Mouse (Mus musculus): Measurements from ENCODE around the gene Aldh6a1. TPM values are rescaled to one million over a fixed set of nuclear protein-coding genes. Genes with fewer than 3 reads are reported as not detected.

Gene Aldh6a1
- 38.6 and 41.4 TPM in 2 replicates for polyA plus RNA-seq (2014; fragmentation: Nextera tagmentation; extraction: Ambion mirVana)

DNA sequence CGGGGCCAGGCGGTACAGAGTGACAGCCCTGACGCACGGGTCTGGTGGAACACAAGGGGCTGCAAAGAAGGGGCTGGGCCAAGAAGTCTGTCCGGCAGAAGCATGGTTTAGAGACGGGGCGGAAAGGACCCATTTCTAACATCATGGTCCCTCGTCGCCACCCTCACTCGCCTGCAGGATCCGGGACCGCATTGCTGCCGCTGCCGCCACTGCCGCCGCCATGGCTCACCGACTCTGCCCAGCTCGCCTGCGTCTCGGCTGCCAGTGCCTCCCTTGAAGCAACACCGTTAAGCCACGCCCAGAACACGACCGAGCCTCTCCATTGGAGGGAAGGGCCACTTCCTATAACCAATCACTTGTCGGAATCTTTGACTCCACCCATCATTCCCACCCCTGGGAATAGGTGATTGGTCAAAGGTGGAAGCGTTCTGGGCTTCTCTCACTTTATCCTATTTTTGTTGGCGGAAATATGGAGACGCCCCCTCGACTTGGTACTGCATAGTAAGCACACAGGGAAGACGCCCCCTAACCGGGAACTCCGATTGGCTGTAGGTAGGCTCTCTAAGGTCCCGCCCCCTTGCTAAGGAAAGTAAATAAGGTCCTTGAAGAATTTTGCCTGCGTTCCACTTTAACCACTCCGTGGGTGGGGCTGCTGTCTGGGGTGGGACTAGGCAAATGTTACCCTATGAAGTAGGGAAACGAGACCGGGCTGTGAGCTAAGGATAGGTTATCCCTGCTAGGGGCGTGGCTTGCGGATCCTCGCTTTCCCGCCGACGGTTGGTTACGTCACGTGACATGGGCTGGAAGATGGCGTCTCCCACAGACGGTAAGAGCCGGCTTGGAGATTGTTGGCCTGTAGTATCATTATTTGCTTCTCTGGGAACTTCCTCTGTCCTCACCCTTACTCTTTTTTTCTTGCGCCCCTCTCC lies at the start of gene Aldh6a1, which contains the start of gene Lin52:
Gene Aldh6a1 (minus strand): TSS at position 287 of the 929 bp plus-strand sequence.
Gene Lin52 (plus strand): TSS at position 705 of the 929 bp plus-strand sequence.
- peak within 1 kb of the TSS; percentile 87 for H3K4me3 ChIP-seq (ENCODE audit: low read depth, low read length)
- WGBS (ENCODE audit: insufficient replicate concordance): under 1% methylated on average over 49 of the region's 49 CpGs
- H3K4me2 ChIP-seq: peak within 1 kb of the TSS; percentile 96
- H3K9ac ChIP-seq (ENCODE audit: low read depth, low read length): peak within 1 kb of the TSS; percentile 79
- H3K9me3 ChIP-seq (replicated peaks; ENCODE audit: control insufficient read depth, low read length): no peaks in the 10 kb centered on the region
- no peaks in the 10 kb centered on the region for H3K27me3 ChIP-seq (ENCODE audit: control insufficient read depth, insufficient read depth, low read length)
- H3K36me3 ChIP-seq (ENCODE audit: control insufficient read depth, insufficient read depth, low read length): no peaks in the 10 kb centered on the region
- peak within 1 kb of the TSS; percentile 75 for H3K27ac ChIP-seq (ENCODE audit: low read depth, low read length)
- peak; percentile 98 for ATAC-seq (replicated peaks; ENCODE audit: insufficient number of reproducible peaks, low FRiP score, low TSS enrichment)
- H3K4me1 ChIP-seq (ENCODE audit: control insufficient read depth, insufficient read depth, low read length): peaks cover 9% of the 10 kb centered on the region; the same call in 1 of the 2 replicates

DNA sequence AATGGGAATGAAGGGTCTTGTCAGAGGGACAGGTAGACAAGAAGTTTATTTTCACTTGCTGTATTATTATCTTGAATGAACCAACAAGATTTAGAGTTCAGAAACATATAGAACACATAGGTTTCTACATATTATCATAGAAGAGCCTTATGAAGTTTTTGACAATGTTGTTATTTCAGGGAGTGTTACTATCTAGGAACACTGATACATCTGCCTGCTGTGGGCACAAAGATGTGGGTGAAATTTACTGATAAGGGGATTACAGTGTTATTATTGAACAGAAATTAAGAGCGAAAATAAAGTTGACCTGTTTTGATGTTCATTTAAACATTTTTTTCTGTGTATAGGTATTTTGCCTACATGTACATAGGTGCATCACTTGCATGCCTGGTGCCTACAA lies 46.0 kb upstream of the Aldh6a1 start:
- Histone ChIP-seq H3K4me3 (ENCODE audit: low read depth, low read length) (no peak overlapping the region), H3K36me3 (ENCODE audit: control insufficient read depth, insufficient read depth, low read length) (no peaks in the 10 kb centered on the region), H3K4me1 (ENCODE audit: control insufficient read depth, insufficient read depth, low read length) (no peaks in the 10 kb centered on the region), H3K27ac (ENCODE audit: low read depth, low read length) (no peak overlapping the region), H3K9ac (ENCODE audit: low read depth, low read length) (no peak overlapping the region), H3K9me3 (replicated peaks; ENCODE audit: control insufficient read depth, low read length) (no peaks in the 10 kb centered on the region), H3K27me3 (ENCODE audit: control insufficient read depth, insufficient read depth, low read length) (no peaks in the 10 kb centered on the region), H3K4me2 (no peak overlapping the region)
- no peak for ATAC-seq (replicated peaks; ENCODE audit: insufficient number of reproducible peaks, low FRiP score, low TSS enrichment)
- WGBS (ENCODE audit: insufficient replicate concordance): 91% methylated on average over 1 of the region's 1 CpGs

DNA sequence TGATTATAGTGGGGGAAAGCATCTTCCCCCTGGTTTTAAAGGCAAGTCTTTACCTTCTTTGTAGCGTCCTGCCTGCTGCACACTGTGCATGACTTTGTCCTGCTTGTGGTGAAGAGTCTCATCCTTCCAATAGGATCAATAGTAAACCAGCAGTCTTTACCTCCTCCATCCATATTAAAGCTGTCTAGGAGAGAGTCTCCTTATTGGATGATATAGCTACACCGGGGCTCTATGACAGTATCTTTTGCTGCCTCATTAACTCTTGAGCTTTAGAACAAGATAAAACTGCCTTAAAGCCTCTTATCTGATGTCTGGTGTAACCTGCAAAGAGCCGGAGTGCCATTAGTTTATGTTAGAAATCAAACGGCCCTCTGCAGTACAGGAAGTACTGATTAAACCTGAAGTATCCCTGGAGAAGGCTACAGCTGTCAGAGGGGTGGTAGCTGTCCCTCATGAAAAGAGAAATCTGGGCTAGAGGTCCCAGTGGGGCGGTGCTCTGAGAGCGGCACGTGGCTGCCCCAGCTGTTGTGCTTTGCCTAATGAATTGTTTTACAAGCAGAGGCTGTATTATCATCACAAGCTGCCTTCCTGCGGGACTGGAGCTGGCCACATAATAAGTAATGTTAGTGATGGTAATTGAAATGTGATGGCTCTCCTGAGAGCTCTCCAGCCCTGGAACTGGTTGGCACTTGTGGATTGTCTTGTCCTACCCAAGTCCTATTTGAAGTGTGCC lies 36.7 kb upstream of the Aldh6a1 start:
- Histone ChIP-seq H3K36me3 (ENCODE audit: control insufficient read depth, insufficient read depth, low read length) (no peaks in the 10 kb centered on the region), H3K9me3 (replicated peaks; ENCODE audit: control insufficient read depth, low read length) (no peaks in the 10 kb centered on the region), H3K27ac (ENCODE audit: low read depth, low read length) (no peak overlapping the region), H3K4me1 (ENCODE audit: control insufficient read depth, insufficient read depth, low read length) (peaks cover 8% of the 10 kb centered on the region), H3K4me2 (no peak overlapping the region), H3K27me3 (ENCODE audit: control insufficient read depth, insufficient read depth, low read length) (no peaks in the 10 kb centered on the region), H3K9ac (ENCODE audit: low read depth, low read length) (no peak overlapping the region), H3K4me3 (ENCODE audit: low read depth, low read length) (no peak overlapping the region)
- 27% methylated on average over 8 of the region's 8 CpGs for WGBS (ENCODE audit: insufficient replicate concordance)
- no peak for ATAC-seq (replicated peaks; ENCODE audit: insufficient number of reproducible peaks, low FRiP score, low TSS enrichment)

DNA sequence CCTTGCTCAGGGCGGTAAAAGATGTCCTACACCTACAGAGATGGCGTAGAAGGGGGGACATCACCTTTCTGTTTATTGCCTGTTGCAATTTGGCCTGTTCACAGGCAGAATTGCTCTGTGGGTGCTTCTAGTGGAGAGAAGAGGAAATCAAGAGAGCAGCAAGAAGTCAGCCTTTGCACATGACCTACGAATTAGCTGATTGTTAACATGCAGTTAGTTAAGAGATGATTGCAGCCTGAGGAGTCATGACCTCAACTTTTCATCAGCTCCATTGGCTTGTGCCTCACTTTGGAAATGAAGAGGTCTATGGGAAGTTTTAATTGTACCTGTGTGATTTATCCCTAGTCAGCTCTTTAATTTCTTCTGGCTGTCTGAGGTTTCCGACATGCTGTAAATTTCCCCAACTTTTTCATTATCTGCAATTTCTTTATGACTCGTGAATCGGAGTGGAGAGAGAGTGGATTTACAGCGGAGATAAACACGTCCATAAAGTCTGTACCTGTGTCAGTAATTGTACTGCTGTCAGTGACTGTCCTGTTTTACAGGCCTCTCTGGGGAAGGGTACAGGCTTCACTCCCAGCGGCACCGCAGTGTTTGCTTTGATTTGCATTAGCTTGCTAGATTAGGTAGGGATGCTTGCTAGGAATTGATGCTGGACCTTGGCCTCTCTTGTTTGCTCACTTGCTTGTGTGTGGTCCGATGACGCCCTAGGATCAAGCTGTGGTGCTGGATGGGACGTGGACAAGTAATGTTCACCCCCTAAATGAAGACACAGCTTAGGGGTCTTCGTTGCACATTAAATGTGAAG lies 32.2 kb upstream of the Aldh6a1 start:
- H3K9ac ChIP-seq (ENCODE audit: low read depth, low read length): no peak overlapping the region
- ATAC-seq (replicated peaks; ENCODE audit: insufficient number of reproducible peaks, low FRiP score, low TSS enrichment): no peak
- WGBS (ENCODE audit: insufficient replicate concordance): 89% methylated on average over 14 of the region's 14 CpGs
- no peak overlapping the region for H3K4me2 ChIP-seq
- no peak overlapping the region for H3K4me3 ChIP-seq (ENCODE audit: low read depth, low read length)
- H3K4me1 ChIP-seq (ENCODE audit: control insufficient read depth, insufficient read depth, low read length): peaks cover 8% of the 10 kb centered on the region
- no peaks in the 10 kb centered on the region for H3K27me3 ChIP-seq (ENCODE audit: control insufficient read depth, insufficient read depth, low read length)
- H3K9me3 ChIP-seq (replicated peaks; ENCODE audit: control insufficient read depth, low read length): no peaks in the 10 kb centered on the region
- H3K36me3 ChIP-seq (ENCODE audit: control insufficient read depth, insufficient read depth, low read length): no peaks in the 10 kb centered on the region
- no peak overlapping the region for H3K27ac ChIP-seq (ENCODE audit: low read depth, low read length)

DNA sequence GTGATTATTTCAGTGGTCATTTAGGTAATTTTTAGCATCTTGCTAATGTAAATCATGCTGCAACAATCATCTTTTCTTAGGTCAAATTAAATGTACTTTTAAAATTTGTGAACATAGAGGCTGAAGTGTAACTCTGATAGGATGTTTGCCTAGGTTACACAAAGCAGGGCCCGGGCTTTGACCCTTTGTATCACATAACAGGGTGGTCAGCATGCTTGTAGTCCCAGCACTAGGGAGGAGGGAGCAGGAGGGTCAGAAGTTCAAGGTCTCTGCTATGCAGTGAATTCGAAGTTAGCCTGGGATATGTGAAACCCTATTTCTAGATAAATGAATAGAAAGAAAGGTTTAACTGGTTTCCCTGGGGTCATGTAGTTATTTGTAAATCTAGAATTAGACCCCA lies 30.4 kb upstream of the Aldh6a1 start:
- Histone ChIP-seq H3K9me3 (replicated peaks; ENCODE audit: control insufficient read depth, low read length) (no peaks in the 10 kb centered on the region), H3K4me1 (ENCODE audit: control insufficient read depth, insufficient read depth, low read length) (no peaks in the 10 kb centered on the region), H3K36me3 (ENCODE audit: control insufficient read depth, insufficient read depth, low read length) (no peaks in the 10 kb centered on the region), H3K27me3 (ENCODE audit: control insufficient read depth, insufficient read depth, low read length) (no peaks in the 10 kb centered on the region), H3K4me3 (ENCODE audit: low read depth, low read length) (no peak overlapping the region), H3K4me2 (no peak overlapping the region), H3K9ac (ENCODE audit: low read depth, low read length) (no peak overlapping the region), H3K27ac (ENCODE audit: low read depth, low read length) (no peak overlapping the region)
- WGBS (ENCODE audit: insufficient replicate concordance): 60% methylated on average over 2 of the region's 2 CpGs
- no peak for ATAC-seq (replicated peaks; ENCODE audit: insufficient number of reproducible peaks, low FRiP score, low TSS enrichment)

DNA sequence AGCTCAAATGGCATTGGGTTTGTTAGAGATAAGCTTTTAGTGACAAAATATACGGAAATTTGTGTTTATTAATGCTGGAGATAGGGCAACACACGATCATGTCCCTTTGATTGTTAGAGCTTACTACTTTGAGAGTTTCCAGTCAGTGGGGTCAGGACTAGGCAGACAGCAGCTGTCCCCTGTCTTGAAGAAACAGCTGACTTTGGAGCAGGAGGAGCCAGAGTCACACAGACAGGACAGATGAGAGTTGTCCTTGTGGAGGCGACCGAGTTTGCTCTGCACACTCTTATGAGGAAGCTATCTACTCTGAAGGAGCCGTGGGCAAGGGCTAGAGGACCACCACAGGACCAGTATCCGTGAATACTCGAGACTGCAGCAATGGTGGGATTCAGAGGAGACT lies 28.1 kb upstream of the Aldh6a1 start:
- no peak for ATAC-seq (replicated peaks; ENCODE audit: insufficient number of reproducible peaks, low FRiP score, low TSS enrichment)
- H3K27ac ChIP-seq (ENCODE audit: low read depth, low read length): no peak overlapping the region
- no peak overlapping the region for H3K9ac ChIP-seq (ENCODE audit: low read depth, low read length)
- H3K4me1 ChIP-seq (ENCODE audit: control insufficient read depth, insufficient read depth, low read length): no peaks in the 10 kb centered on the region
- H3K36me3 ChIP-seq (ENCODE audit: control insufficient read depth, insufficient read depth, low read length): no peaks in the 10 kb centered on the region
- no peak overlapping the region for H3K4me2 ChIP-seq
- WGBS (ENCODE audit: insufficient replicate concordance): 82% methylated on average over 7 of the region's 7 CpGs
- H3K27me3 ChIP-seq (ENCODE audit: control insufficient read depth, insufficient read depth, low read length): no peaks in the 10 kb centered on the region
- no peak overlapping the region for H3K4me3 ChIP-seq (ENCODE audit: low read depth, low read length)
- no peaks in the 10 kb centered on the region for H3K9me3 ChIP-seq (replicated peaks; ENCODE audit: control insufficient read depth, low read length)

DNA sequence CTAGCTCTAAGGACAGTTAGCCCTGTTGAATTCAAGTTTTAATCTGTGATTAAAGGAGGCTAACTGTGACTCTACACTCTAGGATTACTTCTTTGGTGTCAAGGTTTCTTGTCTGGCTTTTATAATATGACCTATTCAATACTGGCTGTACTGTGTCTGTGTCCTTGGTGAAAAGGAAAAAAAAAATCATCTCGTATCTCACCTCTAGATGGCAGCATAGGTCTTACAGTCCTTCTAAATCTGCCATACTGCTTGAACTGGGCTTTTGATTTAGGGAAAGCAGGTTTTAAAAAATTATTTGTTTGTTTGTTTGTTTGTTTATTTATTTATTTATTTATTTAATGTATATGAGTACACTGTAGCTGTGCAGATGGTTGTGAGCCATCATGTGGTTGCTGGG lies 17.9 kb upstream of the Aldh6a1 start:
- ATAC-seq (replicated peaks; ENCODE audit: insufficient number of reproducible peaks, low FRiP score, low TSS enrichment): no peak
- H3K9me3 ChIP-seq (replicated peaks; ENCODE audit: control insufficient read depth, low read length): no peaks in the 10 kb centered on the region
- H3K36me3 ChIP-seq (ENCODE audit: control insufficient read depth, insufficient read depth, low read length): peaks cover 2% of the 10 kb centered on the region; the same call in 1 of the 2 replicates
- WGBS (ENCODE audit: insufficient replicate concordance): 3% methylated on average over 1 of the region's 1 CpGs
- no peak overlapping the region for H3K9ac ChIP-seq (ENCODE audit: low read depth, low read length)
- no peaks in the 10 kb centered on the region for H3K27me3 ChIP-seq (ENCODE audit: control insufficient read depth, insufficient read depth, low read length)
- no peak overlapping the region for H3K4me2 ChIP-seq
- no peak overlapping the region for H3K4me3 ChIP-seq (ENCODE audit: low read depth, low read length)
- H3K4me1 ChIP-seq (ENCODE audit: control insufficient read depth, insufficient read depth, low read length): no peaks in the 10 kb centered on the region
- no peak overlapping the region for H3K27ac ChIP-seq (ENCODE audit: low read depth, low read length)

DNA sequence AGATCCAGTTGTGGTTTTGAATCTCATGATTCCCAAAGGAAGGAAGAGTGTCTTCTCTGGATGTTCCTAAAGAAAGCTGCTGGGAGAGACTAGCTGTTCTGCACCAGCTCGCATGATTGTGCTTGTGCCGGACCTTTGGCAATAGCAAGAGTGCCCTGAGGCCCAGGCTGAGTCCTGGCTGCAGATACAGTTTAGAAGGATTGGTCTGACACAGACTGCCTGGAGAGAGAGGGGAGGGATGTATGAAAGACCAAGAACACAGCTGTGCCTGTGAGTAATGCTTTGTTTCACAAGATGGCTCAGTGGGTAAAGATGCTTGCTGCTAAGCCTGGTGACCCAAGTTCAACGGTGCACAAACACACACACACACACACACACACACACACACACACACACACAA lies 12.1 kb upstream of the Aldh6a1 start:
- Histone ChIP-seq H3K27me3 (ENCODE audit: control insufficient read depth, insufficient read depth, low read length) (no peaks in the 10 kb centered on the region), H3K27ac (ENCODE audit: low read depth, low read length) (no peak overlapping the region), H3K9ac (ENCODE audit: low read depth, low read length) (no peak overlapping the region), H3K36me3 (ENCODE audit: control insufficient read depth, insufficient read depth, low read length) (peaks cover 13% of the 10 kb centered on the region), H3K9me3 (replicated peaks; ENCODE audit: control insufficient read depth, low read length) (no peaks in the 10 kb centered on the region), H3K4me1 (ENCODE audit: control insufficient read depth, insufficient read depth, low read length) (no peaks in the 10 kb centered on the region), H3K4me3 (ENCODE audit: low read depth, low read length) (no peak overlapping the region), H3K4me2 (no peak overlapping the region)
- WGBS (ENCODE audit: insufficient replicate concordance): 89% methylated on average over 3 of the region's 3 CpGs
- no peak for ATAC-seq (replicated peaks; ENCODE audit: insufficient number of reproducible peaks, low FRiP score, low TSS enrichment)

Measured in heart, embryonic 11.5 days (tissue).